Mouse (Mus musculus) olfactory bulb, adult 2 months (tissue): ENCODE data around the gene Pdcd1lg2.

Experiments
- CTCF ChIP-seq: fragments of 200-500 bp; IDR thresholded peaks from 2 replicates; pipeline ENCODE4 v1.5.1; 2012; ENCODE audit warnings: low read depth, mild to moderate bottlenecking, low read length, moderate library complexity; ENCODE audit not compliant: insufficient read depth
- POLR2A ChIP-seq: fragments of 200-500 bp; IDR thresholded peaks from 2 replicates; pipeline ENCODE4 v1.6.1; 2012; ENCODE audit warnings: mild to moderate bottlenecking, low read depth, low read length, moderate library complexity; ENCODE audit not compliant: insufficient read depth

GRCm38 (mm10) chr19:29478598-29478997 lies 67.9 kb downstream of the Pdcd1lg2 start:
- no peak for TF ChIP-seq CTCF
- no peak for TF ChIP-seq POLR2A
